Mouse (Mus musculus) layer of hippocampus, adult 8-10 months (tissue): ENCODE data around the gene Rxrb. TPM values are rescaled to one million over a fixed set of nuclear protein-coding genes. Genes with fewer than 3 reads are reported as not detected.
"Not testable (repeated sequence)": the region's sequence is repeated elsewhere in the genome, so short reads cannot be mapped to it uniquely, and the experiment has no call there.

ENCODE experiments used
- DNase-seq, 2 experiments: peaks; one replicate each; pipeline ENCODE4 v3.0.0; 2022; ENCODE audit warnings: low spot score in 2 of 2
- total RNA-seq, 4 experiments: library from RNA; stranded (reverse); gene quantifications; 2 replicates each; pipeline ENCODE4 v1.2.4; 2022

Gene Rxrb
- 10 to 100 TPM; 70.8 to 85.4 (median 78.0) TPM for total RNA-seq

DNA sequence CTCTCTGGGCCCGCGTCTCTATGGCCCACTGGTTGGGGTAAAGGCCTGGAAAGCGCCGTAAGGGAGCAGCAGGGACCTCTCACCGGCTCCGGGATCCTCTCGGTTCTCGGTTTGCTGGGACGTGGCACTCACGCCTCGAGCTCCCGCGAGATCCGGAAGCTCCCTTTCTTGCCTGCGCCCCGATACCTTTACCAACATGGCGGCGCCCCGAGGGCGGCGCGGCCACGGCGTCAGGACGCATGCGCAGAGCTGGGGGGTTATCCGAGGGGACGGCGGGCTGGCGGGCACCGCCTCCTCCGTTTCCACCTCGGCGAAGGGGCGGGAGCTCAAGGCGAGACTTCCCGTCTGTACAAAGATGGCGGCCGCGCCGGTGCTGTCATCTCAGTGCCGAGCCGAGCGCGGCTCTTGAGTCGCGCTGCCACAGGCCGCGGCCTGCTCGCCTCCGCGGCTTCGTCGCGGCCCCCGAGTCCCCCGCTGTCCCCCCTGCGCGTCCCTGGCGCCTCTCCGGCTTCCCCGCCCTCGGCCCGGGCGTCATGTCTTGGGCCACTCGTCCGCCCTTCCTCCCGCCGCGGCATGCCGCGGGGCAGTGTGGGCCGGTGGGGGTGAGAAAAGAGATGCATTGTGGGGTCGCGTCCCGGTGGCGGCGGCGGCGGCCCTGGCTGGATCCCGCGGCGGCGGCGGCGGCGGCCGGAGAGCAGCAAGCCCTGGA lies at the start of gene Rxrb, which contains the start of gene Slc39a7:
Gene Rxrb (plus strand): TSS at position 348 of the 709 bp plus-strand sequence.
Gene Slc39a7 (minus strand): TSS at position 218 of the 709 bp plus-strand sequence.
- DNase-seq, result peak; percentile 96 to 97

- peak in 1 of 2 experiments; percentile 60 for DNase-seq
These were observed 49.5 kb upstream of the Rxrb start for GRCm38 (mm10) chr17:33982136-33982535.

DNA sequence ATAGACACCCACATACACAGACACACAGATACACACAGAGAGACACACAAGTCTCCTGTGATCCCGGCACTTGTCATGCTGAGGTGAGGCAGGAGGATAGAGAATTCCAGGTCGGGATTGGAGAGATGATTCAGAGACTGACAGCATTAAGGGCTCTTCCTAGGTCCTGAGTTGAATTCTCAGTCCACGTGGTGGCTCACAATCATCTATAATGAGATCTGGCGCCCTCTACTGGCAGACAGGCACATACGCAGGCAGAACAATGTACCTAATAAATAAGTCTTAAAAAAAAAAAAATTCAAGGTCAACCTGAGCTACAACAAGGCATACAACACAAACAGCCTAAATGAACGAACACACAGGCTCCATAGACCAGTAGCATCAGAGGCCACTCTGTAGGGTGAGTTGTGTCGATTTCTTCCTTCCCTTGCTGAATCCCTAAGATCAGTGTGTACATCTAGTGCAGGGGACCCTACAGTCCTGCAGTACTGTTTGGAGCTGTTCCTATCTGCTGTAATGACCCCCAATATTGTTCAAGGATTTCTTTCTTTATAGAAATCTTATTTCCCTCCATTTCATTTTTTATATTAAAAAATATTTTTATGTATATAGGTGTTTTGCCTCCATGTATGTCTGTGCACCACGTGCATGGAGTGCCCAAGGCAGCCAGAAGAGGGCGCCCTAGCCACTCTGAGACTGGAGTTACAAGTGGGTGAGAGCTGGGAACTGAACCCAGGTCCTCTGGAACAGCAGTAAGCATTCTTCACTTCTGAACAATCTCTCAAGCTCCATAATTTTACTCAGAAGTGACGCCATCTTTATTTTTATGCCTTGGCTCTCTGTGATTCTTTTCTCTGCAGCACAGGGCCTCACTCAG lies 39.6 kb upstream of the Rxrb start:
- DNase-seq, result no peak

GRCm38 (mm10) chr17:33994959-33995358 lies 36.7 kb upstream of the Rxrb start:
- DNase-seq, result no peak

DNA sequence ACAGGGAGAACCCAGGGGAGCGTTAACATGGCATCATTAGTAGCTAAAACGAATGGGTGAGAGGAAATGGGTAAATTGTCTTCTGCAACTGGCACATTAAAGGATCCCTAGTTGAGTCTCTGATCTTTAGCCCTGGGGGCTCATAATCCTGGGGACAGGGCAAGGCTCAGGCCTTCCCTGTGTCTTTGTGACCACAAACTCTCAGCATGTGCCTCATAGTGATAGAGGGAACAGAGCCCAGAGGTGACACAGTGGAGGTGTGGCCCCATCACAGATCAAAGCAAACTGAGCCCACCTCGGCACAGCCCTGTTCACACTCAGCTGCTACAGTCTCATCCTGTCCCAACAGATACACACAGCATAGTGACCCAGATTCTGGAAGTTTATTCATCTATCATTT lies 36.0 kb upstream of the Rxrb start:
- no peak for DNase-seq

DNA sequence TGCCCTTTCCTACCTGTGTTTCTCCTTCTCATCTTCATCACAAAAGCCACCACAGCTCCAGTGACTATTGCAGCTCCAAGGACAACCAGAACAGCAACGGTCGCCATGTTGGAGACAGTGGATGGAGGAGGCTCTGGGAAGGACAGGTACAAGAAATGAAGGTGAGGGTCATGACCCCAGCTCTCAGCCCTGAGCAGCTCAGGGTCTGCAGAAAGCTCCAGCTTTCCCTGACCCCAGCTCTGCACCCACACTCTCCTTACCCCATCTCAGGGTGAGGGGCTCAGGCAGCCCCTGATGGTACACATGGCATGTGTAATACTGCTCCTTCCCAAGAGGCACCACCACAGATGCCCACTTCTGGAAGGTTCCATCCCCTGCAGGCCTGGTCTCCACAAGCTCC lies 34.6 kb upstream of the Rxrb start:
- DNase-seq, result not testable (repeated sequence)

GRCm38 (mm10) chr17:33998697-33999096 lies 32.9 kb upstream of the Rxrb start:
- not testable (repeated sequence) for DNase-seq

DNA sequence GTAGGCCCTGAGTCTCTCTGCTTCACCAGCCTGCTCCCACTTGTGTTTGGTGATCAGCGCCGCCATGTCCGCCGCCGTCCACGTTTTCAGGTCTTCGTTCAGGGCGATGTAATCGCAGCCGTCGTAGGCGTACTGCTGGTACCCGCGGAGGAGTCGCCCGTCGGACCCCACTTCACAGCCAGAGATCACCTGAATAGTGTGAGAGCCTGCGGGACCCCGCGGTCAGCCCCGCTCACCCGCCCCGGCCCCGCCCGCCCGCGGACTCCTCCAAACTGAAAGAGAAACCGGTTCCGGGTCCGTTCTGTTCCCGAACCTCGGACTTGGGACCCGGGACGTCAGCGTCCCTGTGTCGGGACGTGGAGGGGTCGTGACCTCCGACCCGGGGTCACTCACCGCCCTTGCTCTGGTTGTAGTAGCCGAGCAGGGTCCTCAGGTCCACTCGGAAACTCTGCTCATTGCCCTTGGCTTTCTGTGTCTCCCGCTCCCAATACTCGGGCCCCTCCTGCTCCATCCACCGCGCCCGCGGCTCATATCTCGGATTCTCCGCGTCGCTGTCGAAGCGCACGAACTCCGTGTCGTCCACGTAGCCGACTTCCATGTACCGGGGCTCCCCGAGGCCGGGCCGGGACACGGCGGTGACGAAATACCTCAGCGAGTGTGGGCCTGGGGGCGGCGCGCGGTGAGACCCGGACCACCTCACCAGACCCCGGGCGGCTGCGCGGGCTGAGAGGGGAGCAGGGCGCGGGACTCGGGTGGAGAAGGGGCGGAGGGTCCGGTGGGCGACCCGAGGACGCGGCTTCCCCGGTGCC lies 32.1 kb upstream of the Rxrb start:
- no peak for DNase-seq

DNA sequence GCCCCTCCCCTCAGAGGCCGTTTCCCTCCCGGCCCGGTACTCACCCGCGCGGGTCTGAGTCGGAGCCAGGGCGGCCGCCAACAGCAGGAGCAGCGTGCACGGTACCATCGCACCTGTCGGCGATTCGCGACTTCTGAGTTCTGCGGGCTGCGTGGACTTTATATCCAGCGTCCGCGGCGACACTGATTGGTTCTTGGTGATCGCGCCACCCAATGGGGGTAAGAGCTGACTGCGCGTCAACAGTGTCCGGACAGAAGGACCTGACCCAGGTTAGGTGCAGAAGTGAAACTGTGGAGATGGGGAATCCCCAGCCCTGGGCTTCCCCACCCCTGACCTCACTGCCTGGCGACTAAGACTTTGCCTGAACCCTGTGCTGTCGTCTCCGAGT lies 31.5 kb upstream of the Rxrb start, which contains the start of gene H2-K1:
Gene H2-K1 (minus strand): TSS at position 198 of the 388 bp plus-strand sequence.
- peak; percentile 64 to 75 for DNase-seq

- DNase-seq, result not testable (repeated sequence)
These were observed 30.8 kb upstream of the Rxrb start for GRCm38 (mm10) chr17:34000796-34001195.

DNA sequence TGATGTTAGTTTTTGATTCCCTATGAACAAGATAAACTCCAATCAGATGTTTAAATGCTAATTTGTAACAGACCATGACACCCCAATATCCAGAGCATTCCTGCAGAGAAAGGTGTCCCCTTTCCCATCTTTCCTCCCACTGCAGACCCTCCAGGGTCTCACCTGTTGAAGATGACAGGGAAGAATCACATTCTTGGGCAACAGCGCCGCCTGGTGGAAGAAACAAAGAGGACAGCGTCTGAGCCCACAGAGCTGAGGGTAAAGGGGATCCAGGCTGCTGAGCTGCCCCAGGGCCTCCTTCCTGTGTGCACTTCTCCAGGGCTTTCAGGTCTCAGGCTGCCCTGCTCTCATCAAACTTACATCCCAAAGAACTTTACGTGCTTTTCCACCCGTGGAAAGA lies 28.2 kb upstream of the Rxrb start:
- no peak for DNase-seq

GRCm38 (mm10) chr17:34006570-34006969 lies 25.0 kb upstream of the Rxrb start:
- DNase-seq, result no peak

DNA sequence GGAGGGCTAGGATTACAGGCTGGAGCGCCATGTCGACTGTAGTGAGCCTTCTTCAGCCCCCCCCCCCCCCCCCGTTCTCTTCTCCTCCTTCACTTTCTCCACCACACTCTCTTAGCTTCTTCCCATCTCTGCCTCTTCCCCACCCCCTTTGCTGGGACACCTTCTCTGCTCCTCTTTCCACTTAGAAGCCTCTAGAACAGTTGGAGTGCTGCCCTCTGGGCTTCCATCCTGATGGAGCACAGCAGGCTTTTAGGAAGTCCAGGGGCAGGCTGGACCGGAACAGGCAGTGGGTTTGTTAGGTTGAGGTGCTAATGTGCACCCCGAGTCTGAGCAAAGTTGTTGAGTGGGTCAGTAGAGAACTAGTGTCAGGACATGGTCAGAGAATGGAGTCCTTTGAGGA lies 21.5 kb upstream of the Rxrb start:
- no peak for DNase-seq

GRCm38 (mm10) chr17:34013436-34013835 lies 18.2 kb upstream of the Rxrb start:
- no peak for DNase-seq

DNA sequence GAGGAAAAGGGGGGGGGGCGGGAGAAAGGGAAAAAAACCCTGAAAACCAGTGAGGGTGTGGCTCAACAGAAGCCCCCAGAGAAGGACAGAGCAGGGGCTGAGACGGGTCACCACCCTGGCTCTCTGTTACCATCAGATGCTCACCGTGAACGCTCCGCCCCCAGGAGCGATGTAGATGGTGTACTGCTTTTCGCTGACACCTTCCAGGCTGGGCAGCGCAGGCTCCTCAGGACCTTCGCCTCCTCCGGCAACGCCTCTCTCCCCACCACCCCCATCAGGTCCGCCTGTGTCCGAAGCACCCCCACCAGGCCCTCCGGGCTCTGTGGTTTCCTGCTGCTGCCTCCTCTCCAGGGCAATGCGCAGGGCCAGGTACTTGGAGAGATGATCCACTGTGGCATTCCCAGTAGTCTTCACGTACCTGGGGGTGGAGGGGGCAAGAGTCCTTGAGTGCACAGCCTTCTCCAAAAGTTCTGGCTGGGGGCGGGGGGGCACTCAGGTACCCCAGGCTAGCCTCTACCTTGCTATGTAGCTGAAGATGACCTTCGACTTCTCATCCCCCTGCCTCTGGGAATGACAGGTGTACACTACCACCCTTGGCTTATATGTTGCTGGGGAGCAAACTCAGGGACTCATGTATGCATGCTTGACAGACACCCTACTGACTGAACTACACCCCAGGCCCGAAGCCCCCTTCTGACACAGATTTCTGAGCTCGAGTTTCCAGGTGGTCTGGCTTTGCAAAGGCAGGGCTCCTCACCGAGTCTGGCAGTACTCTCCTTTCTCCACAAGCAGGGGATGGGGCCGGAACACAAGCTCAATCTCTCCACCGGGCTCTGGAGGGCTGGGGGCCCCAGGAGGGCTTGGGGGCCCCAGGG lies 9.8 kb upstream of the Rxrb start:
- no peak for DNase-seq

DNA sequence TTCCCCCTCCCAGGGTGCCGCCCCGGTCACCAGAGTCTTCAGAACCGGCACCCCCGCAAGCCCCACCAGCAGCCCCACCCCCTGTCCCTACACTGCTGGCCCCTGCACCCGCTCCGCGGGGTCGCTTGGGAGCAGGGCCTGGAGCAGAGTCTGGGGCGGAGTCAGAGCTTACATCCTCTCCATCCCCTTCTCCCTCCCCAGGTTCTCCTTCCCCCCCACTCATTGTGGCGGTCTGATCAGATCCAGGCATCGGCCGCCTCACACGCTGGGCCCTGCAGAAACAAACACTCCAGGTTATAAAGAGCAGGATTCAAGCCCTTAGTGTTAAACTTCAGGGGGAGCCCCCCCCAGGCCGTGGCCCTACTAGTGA lies 9.2 kb upstream of the Rxrb start:
- DNase-seq, result no peak

GRCm38 (mm10) chr17:34022987-34023386 lies 8.6 kb upstream of the Rxrb start:
- peak in 1 of 2 experiments; percentile 35 for DNase-seq

DNA sequence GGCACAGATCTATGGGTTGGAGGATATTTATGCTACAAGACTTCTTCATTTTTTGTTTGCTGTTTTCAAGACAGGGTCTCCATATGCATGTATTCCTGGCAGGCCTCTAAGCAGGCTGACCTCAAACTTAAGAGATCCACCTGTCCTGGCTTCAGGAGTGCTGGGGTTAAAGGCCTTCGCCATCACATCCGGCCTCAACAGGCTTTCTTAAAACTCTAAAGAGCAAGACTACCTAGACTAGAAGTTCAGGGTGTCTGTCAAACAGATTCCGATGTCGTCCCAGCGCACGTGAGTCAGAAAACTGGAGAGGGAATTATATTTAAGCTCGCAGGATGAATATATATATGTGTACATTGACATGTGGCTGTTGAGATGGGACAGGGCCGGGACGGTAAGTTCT lies 7.9 kb upstream of the Rxrb start:
- DNase-seq, result no peak

- peak; percentile 83 to 86 for DNase-seq
These were observed 7.2 kb upstream of the Rxrb start, which contains the start of gene Ring1 for GRCm38 (mm10) chr17:34024317-34024821. Ring1 (minus strand) TSS chr17:34024680.
